Mouse (Mus musculus) ES-Bruce4 (cell line): ENCODE data around the gene Zfp346.

Source experiments
- CTCF ChIP-seq: IDR thresholded peaks from one replicate; pipeline ENCODE4 v1.8.1; 2011; ENCODE audit warnings: low read depth, low read length
- EP300 ChIP-seq: IDR thresholded peaks from 2 replicates; pipeline ENCODE4 v1.6.1; 2011; ENCODE audit warnings: low read depth, low read length; ENCODE audit not compliant: insufficient read depth
- POLR2A ChIP-seq: IDR thresholded peaks from one replicate; pipeline ENCODE4 v1.8.1; 2011; ENCODE audit warnings: low read length; ENCODE audit not compliant: insufficient read depth

DNA sequence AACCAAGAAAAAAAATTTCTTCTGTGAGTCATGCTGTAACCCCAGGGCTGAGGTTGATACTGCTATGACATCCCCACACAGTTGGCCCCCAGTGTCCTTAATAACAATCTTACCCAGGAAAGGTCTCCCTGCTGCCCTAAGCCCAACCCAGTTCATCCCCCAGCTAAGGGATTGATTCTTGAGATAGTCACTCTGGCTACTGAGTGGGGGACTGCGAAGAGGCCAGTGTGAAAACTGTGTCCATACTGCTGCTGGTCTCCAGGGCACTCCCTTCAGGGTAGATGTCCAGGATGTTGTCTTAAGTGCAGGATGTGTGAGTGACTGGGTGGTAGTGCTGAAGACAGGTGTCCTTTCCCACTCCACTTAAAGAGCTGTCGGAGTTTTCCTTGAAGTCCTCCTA lies 28.3 kb downstream of the Zfp346 start, which contains the start of gene Gm17617:
- TF ChIP-seq CTCF = no peak
- TF ChIP-seq POLR2A = no peak
- TF ChIP-seq EP300 = no peak
